Mouse (Mus musculus) kidney, embryonic 14.5 days (tissue): ENCODE measurements at regions not wholly inside any gene's neighbourhood (a gene's known extent, or its start where the extent isn't known, plus 50 kb on each side); places are given as distances from the start of the nearest gene placed in this dataset.

ENCODE experiments used
- ATAC-seq: fragments of 200-750 bp; cut with Nextera tagmentation; 2 replicates; pipeline ENCODE4 v1.8.0; 2017; ENCODE audit warnings: moderate number of reproducible peaks, mild to moderate bottlenecking, moderate TSS enrichment, moderate library complexity; ENCODE audit not compliant: low FRiP score, low TSS enrichment
- H3K27ac ChIP-seq: fragments of 300-500 bp; sonication (generic); 2 replicates; pipeline ENCODE4 v1.5.1; 2014; ENCODE audit warnings: low read depth, mild to moderate bottlenecking, low read length, moderate library complexity, mixed read lengths
- H3K27me3 ChIP-seq: fragments of 300-500 bp; sonication (generic); 2 replicates; pipeline ENCODE4 v1.6.1; 2014; ENCODE audit warnings: mild to moderate bottlenecking, low read length; ENCODE audit not compliant: control insufficient read depth, insufficient read depth
- H3K36me3 ChIP-seq: fragments of 300-500 bp; sonication (generic); 2 replicates; pipeline ENCODE4 v1.6.1; 2014; ENCODE audit warnings: low read length, mixed read lengths; ENCODE audit not compliant: control insufficient read depth, insufficient read depth
- H3K4me1 ChIP-seq: fragments of 300-500 bp; sonication (generic); 2 replicates; pipeline ENCODE4 v1.6.1; 2014; ENCODE audit warnings: low read length, mixed read lengths; ENCODE audit not compliant: control insufficient read depth, insufficient read depth
- H3K4me2 ChIP-seq: fragments of 300-500 bp; sonication (generic); replicated peaks from 2 replicates; pipeline ENCODE4 v1.6.1; 2014; ENCODE audit warnings: low read depth, mild to moderate bottlenecking, low read length
- H3K4me3 ChIP-seq: fragments of 300-500 bp; sonication (generic); 2 replicates; pipeline ENCODE4 v1.5.1; 2014; ENCODE audit warnings: mild to moderate bottlenecking, low read length
- H3K9ac ChIP-seq: fragments of 300-500 bp; sonication (generic); 2 replicates; pipeline ENCODE4 v1.6.1; 2014; ENCODE audit warnings: low read depth, mild to moderate bottlenecking, low read length, moderate library complexity
- H3K9me3 ChIP-seq: fragments of 300-500 bp; sonication (generic); 2 replicates; pipeline ENCODE4 v1.6.1; 2016; ENCODE audit warnings: low read length; ENCODE audit not compliant: control insufficient read depth
- WGBS: fragments of 180-500 bp; shearing (Covaris S2); extraction: QIAGEN DNeasy Blood & Tissue Kit; methylation state at CpG from one replicate; pipeline ENCODE4 v1.1.7; 2014; 5-methylcytosine and 5-hydroxymethylcytosine counted together

DNA sequence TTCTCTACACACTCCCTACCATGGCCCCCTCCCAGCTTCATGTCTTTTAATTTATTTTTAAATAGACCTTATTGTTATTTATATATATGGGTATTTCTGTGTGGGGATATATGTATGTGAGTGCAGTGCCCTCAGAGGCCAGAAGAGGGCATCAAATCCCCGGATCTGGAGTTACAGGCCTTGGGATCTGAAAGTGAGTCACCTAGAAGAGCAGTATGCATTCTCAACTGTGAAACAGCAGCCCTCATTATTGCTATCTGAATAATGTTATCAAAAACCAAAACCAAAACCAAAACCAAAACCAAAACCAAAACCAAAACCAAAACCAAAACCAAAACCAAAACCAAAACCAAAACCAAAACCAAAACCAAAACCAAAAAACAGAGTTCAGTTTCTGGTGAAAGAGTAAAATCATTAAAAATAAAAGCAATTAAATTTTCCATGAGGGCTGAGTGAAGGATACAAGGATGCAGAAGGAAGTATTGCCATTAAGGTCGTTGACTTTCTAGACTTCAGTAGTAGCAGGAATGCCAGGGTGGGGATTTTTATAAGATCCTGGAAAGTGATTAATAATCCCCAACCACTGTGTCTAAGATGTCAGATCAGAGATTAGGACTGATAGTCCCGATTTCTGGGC is 299.0 kb downstream of the Brinp2 start:
- no peaks in the 10 kb centered on the region for H3K36me3 ChIP-seq
- no peak overlapping the region for H3K27ac ChIP-seq
- no peak overlapping the region for H3K4me3 ChIP-seq
- 68% methylated on average over 3 of the region's 3 CpGs for WGBS
- no peaks in the 10 kb centered on the region for H3K9me3 ChIP-seq
- no peak for ATAC-seq
- H3K4me1 ChIP-seq: no peaks in the 10 kb centered on the region
- H3K9ac ChIP-seq: no peak overlapping the region
- no peaks in the 10 kb centered on the region for H3K27me3 ChIP-seq
- H3K4me2 ChIP-seq: no peak overlapping the region

DNA sequence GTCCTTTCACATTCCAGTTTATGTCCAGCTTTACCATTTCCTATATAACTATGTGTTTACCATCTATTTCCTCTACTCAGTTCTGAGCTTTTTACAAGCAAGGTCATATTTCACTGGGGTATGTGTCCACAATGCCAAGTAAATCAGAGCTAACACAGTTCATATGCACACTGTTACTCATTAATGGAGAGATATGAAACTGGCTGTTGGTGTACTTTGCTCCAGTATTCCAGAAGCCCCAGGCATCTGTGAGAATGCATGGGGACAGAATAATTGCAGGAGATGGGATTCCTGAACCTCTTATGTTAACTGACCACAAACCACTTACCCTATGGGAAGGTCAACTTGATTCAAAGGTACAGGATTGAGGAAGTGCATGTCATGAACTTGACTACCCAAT is 298.3 kb downstream of the Brinp2 start:
- Histone ChIP-seq H3K9ac (no peak overlapping the region), H3K4me2 (no peak overlapping the region), H3K27me3 (no peaks in the 10 kb centered on the region), H3K4me3 (no peak overlapping the region), H3K9me3 (no peaks in the 10 kb centered on the region), H3K4me1 (no peaks in the 10 kb centered on the region), H3K27ac (no peak overlapping the region), H3K36me3 (no peaks in the 10 kb centered on the region)
- ATAC-seq: no peak

- ATAC-seq: no peak
- H3K27ac ChIP-seq: no peak overlapping the region
- no peaks in the 10 kb centered on the region for H3K9me3 ChIP-seq
- H3K36me3 ChIP-seq: no peaks in the 10 kb centered on the region
- 80% methylated on average over 6 of the region's 6 CpGs for WGBS
- H3K4me2 ChIP-seq: no peak overlapping the region
- no peaks in the 10 kb centered on the region for H3K4me1 ChIP-seq
- no peak overlapping the region for H3K9ac ChIP-seq
- H3K4me3 ChIP-seq: no peak overlapping the region
- H3K27me3 ChIP-seq: no peaks in the 10 kb centered on the region
Observed at GRCm38 (mm10) chr1:158061995-158062394, 294.1 kb downstream of the Brinp2 start.

- WGBS: 88% methylated on average over 1 of the region's 1 CpGs
- Histone ChIP-seq H3K27ac (no peak overlapping the region), H3K4me3 (no peak overlapping the region), H3K4me2 (no peak overlapping the region), H3K9ac (no peak overlapping the region), H3K4me1 (no peaks in the 10 kb centered on the region), H3K36me3 (no peaks in the 10 kb centered on the region), H3K27me3 (no peaks in the 10 kb centered on the region), H3K9me3 (no peaks in the 10 kb centered on the region)
- no peak for ATAC-seq
Observed at GRCm38 (mm10) chr1:158082181-158082580, 273.9 kb downstream of the Brinp2 start.

- no peak for ATAC-seq
- no peaks in the 10 kb centered on the region for H3K36me3 ChIP-seq
- no peaks in the 10 kb centered on the region for H3K9me3 ChIP-seq
- 87% methylated on average over 3 of the region's 3 CpGs for WGBS
- no peak overlapping the region for H3K4me2 ChIP-seq
- H3K4me1 ChIP-seq: no peaks in the 10 kb centered on the region
- no peak overlapping the region for H3K9ac ChIP-seq
- H3K27me3 ChIP-seq: no peaks in the 10 kb centered on the region
- H3K27ac ChIP-seq: no peak overlapping the region
- H3K4me3 ChIP-seq: no peak overlapping the region
Observed at GRCm38 (mm10) chr1:158085856-158086255, 270.3 kb downstream of the Brinp2 start.

- 89% methylated on average over 4 of the region's 4 CpGs for WGBS
- no peaks in the 10 kb centered on the region for H3K27me3 ChIP-seq
- H3K4me1 ChIP-seq: no peaks in the 10 kb centered on the region
- H3K9ac ChIP-seq: no peak overlapping the region
- no peaks in the 10 kb centered on the region for H3K9me3 ChIP-seq
- no peak overlapping the region for H3K27ac ChIP-seq
- H3K4me2 ChIP-seq: no peak overlapping the region
- H3K36me3 ChIP-seq: no peaks in the 10 kb centered on the region
- no peak for ATAC-seq
- H3K4me3 ChIP-seq: no peak overlapping the region
Observed at GRCm38 (mm10) chr1:158097500-158097899, 258.6 kb downstream of the Brinp2 start.

DNA sequence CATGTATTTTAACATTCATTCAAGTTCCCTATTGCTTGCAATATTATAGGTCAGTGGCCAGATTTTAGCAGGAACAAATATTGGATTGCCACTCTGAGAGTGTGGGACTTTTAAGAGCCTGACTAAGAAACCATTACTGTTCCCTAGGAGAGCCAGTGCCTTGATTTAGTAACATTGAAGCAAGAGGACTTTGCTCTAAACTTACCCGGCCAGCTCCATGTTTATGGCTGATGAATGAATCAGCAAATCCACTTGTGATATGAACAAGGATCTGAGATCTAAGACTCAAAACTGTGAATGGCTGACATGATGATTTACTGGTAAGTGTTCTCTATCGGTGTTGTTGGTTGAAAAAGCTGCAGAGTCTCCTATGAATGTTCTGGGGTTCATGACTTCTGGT is 236.4 kb downstream of the Brinp2 start:
- no peaks in the 10 kb centered on the region for H3K9me3 ChIP-seq
- H3K4me2 ChIP-seq: no peak overlapping the region
- H3K4me3 ChIP-seq: no peak overlapping the region
- 75% methylated on average over 2 of the region's 2 CpGs for WGBS
- no peaks in the 10 kb centered on the region for H3K36me3 ChIP-seq
- H3K9ac ChIP-seq: no peak overlapping the region
- H3K4me1 ChIP-seq: no peaks in the 10 kb centered on the region
- ATAC-seq: no peak
- H3K27me3 ChIP-seq: no peaks in the 10 kb centered on the region
- H3K27ac ChIP-seq: no peak overlapping the region

DNA sequence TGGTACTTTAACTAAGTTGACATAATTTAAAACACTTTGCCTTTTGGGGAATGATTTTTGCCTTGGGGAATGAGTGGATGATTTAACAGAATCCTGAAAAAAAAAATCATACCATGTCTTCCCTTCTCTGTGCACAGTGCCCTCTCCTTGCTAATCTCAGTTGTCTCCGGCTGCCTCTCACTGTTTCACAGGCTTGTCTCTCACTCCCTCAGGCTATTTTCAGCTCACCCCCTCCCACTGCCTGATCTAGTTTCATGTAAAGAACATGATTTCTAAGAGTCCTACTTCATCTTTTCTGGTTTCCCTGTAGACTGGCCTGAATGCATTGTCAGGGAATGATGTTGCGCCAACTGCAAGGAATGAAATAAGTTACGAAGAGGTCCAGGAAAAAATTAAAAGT is 231.2 kb downstream of the Brinp2 start:
- no peak overlapping the region for H3K27ac ChIP-seq
- no peaks in the 10 kb centered on the region for H3K9me3 ChIP-seq
- no peak overlapping the region for H3K9ac ChIP-seq
- H3K27me3 ChIP-seq: no peaks in the 10 kb centered on the region
- WGBS: 82% methylated on average over 3 of the region's 3 CpGs
- no peaks in the 10 kb centered on the region for H3K36me3 ChIP-seq
- no peak for ATAC-seq
- no peak overlapping the region for H3K4me3 ChIP-seq
- no peak overlapping the region for H3K4me2 ChIP-seq
- H3K4me1 ChIP-seq: no peaks in the 10 kb centered on the region

DNA sequence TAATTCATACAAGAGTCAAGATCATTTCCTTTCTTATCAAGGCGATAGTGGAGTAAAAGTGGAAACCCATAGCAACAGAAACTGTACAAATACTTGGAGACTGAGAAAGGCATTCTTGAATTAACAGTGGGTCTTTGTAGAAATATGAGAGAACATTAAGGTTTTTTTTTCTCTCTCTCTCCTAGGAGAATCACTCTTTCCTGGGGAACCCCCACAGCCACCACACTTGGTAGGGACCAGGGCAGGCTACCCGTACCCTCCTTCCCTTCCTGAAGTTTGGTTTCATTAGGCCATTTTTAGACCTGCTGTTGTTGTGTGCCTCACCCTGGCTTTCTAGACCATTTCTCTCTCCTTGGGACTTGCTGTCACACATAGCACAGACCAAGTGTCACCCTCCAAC is 229.9 kb downstream of the Brinp2 start:
- no peak for ATAC-seq
- no peaks in the 10 kb centered on the region for H3K9me3 ChIP-seq
- no peaks in the 10 kb centered on the region for H3K27me3 ChIP-seq
- H3K36me3 ChIP-seq: no peaks in the 10 kb centered on the region
- no peak overlapping the region for H3K27ac ChIP-seq
- no peak overlapping the region for H3K4me3 ChIP-seq
- H3K4me1 ChIP-seq: no peaks in the 10 kb centered on the region
- WGBS: 83% methylated on average over 2 of the region's 2 CpGs
- no peak overlapping the region for H3K4me2 ChIP-seq
- no peak overlapping the region for H3K9ac ChIP-seq
